Mouse (Mus musculus) layer of hippocampus, adult 9-11 months (tissue): Measurements from ENCODE around the gene Spats2.
"Not testable (repeated sequence)": the region's sequence is repeated elsewhere in the genome, so short reads cannot be mapped to it uniquely, and the experiment has no call there.

Source experiments
- DNase-seq: peaks from one replicate; pipeline ENCODE4 v3.0.0; 2022

Gene Spats2

DNA sequence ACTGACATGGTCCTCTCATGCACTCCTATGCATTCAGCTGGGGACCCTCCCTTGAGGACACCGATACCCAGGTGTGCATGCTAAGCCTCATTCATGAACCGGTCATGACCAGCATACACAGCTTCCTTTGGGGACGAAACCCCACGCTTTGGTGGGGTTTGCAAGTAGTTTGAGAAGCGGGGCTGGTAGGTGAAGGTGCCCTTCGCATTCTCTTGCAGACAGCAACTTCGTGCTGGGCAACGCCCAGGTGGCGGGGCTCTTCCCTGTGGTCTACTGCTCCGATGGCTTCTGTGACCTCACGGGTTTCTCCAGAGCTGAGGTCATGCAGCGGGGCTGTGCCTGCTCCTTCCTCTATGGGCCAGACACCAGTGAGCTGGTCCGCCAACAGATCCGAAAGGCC, 100.4 kb downstream of the Spats2 start:
- DNase-seq = no peak

- peak; percentile 65 for DNase-seq
Observed at GRCm38 (mm10) chr15:99231998-99232397, 106.3 kb downstream of the Spats2 start.

- DNase-seq = no peak
Observed at GRCm38 (mm10) chr15:99233719-99234118, 108.0 kb downstream of the Spats2 start.

- no peak for DNase-seq
Observed at GRCm38 (mm10) chr15:99234326-99235010, 108.8 kb downstream of the Spats2 start.

GRCm38 (mm10) chr15:99238006-99238405, 112.3 kb downstream of the Spats2 start:
- no peak for DNase-seq

- DNase-seq = no peak
Observed at GRCm38 (mm10) chr15:99240129-99240528, 114.4 kb downstream of the Spats2 start.

GRCm38 (mm10) chr15:99241249-99241648, 115.5 kb downstream of the Spats2 start:
- no peak for DNase-seq

- DNase-seq = no peak
Observed at GRCm38 (mm10) chr15:99242045-99242444, 116.3 kb downstream of the Spats2 start.

GRCm38 (mm10) chr15:99246736-99247135, 121.0 kb downstream of the Spats2 start:
- not testable (repeated sequence) for DNase-seq

DNA sequence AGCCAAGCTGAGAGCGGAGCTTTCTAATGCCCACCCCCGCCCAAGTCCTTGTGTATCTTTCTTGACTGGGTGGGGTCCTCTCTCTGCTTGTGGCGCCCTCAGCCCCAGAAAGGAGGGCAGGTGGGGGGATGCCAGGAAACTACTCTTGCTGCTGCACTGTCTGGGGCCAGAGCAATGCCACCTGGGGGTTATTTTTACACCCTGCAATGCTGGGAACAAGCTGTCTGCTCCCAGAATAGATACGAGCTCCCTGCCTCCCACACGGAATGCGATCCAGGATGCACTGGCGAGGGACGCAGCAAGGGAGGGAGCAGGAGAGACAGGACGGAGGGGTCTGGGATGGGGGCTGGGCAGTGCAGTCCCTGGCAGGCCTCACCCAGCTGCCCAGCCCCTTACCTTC, 123.3 kb downstream of the Spats2 start:
- peak; percentile 87 for DNase-seq

DNA sequence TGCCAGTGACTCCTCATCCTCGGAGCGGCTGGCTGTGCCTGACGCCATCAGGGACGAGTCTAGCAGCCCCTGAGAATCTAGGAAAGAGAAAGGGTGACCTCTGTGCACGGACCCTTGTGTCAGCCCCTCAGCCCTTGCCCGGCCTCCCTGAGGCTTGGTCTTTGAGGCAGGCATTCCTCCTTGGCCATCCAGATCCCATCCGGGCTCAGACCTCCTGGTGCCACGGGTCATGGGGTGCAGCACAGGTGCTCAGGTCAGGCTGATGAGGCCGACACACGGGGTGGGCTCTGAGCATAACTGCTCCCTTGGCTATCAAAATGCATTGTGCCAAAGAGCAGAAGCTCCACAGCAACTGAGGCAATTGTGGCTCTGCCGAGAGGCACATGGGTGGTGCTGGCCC, 124.2 kb downstream of the Spats2 start:
- no peak for DNase-seq

DNA sequence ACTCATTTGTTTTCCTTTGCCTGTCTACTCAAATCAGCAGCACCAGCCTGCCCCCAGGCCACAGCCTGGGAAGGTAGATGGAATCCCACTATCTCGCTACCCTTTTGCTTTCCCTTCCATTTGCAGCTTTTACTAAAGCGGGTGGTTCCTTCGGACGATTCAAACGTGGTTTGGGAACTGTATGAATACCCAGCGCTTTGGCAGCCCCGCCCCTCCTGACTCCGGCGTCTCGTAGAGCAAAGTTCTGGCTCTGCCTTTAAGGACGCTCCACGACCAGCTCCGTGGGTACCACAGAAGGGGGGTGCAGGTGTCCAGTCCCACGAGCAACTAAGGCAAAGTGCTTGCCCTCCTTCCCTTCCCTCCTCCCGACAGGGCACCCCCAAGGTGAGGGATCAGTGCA, 125.4 kb downstream of the Spats2 start:
- not testable (repeated sequence) for DNase-seq

- DNase-seq = peak; percentile 99
Observed at GRCm38 (mm10) chr15:99251626-99252380, 126.1 kb downstream of the Spats2 start, which contains the start of gene Mcrs1. TSS of gene Mcrs1 (minus strand) at chr15:99251961.

GRCm38 (mm10) chr15:99252381-99253174, 126.9 kb downstream of the Spats2 start:
- peak; percentile 60 for DNase-seq

GRCm38 (mm10) chr15:99253175-99253479, 127.4 kb downstream of the Spats2 start:
- not testable (repeated sequence) for DNase-seq

DNA sequence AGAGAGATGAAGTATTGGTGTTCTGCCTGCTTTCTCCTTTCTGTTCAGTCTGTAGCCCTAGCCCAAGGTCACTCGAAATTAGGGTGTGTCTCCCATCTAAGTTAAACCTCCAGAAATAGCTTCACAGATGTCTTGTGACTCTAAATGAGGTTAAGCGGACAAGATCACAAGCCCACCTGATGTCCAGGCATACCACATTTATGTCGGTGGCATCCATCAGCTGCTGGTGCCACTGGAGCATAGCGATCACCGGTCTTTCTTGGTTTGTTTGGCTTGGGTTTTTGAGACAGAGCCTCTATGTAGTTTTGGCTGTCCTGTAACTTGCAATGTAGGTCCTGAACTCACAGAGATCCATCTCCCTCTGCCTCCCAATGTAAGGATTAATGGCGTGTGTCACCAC, 128.1 kb downstream of the Spats2 start:
- DNase-seq = no peak

DNA sequence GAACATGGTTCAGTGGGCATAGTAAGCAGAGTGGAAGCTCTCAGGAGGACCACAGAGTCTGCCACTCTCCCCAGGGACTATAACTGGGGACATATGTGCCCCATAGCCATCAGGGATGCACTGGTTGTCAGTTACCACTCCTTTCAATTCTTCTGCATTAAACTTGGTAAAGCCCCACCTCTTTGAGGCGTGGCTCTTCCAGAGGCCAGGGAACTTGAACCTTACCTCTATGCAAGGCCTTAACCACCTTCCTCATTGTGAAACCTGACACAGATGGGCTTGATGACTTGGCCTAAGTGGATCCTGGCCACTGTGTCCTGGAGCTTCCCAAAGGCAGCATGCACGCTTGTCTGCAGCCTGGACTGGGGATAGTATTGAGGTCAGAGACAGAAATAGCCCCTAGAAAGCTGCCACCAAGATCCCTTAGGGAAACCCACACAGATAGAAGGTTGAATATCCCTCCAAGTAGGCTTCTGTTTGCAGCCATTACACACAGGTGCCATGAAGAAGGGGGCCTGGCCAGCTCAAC, 128.8 kb downstream of the Spats2 start:
- DNase-seq = no peak

DNA sequence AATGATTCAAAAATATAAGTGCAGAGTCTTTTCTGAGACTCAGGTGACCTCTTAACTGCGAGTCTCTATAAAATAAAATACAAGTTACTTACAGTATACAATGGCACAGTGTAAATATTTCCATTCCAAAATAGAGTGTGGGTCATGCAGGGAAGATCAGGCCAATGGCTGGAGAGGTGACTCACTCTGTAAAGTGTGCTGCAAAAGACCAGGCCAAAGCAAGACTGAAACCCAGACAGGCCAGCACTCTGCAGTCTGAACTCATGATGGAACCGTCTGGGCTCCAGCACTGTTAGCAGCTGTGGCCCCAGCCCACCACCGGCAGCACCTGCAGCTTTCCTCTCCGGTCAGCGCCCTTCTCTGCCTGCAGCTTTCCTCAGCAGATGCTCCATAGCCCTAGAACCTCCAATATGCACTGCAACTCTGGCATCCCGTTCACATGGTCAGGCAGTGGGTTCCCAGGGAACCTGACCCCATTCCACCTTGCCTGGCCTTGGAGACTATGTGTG, 129.6 kb downstream of the Spats2 start:
- no peak for DNase-seq

DNA sequence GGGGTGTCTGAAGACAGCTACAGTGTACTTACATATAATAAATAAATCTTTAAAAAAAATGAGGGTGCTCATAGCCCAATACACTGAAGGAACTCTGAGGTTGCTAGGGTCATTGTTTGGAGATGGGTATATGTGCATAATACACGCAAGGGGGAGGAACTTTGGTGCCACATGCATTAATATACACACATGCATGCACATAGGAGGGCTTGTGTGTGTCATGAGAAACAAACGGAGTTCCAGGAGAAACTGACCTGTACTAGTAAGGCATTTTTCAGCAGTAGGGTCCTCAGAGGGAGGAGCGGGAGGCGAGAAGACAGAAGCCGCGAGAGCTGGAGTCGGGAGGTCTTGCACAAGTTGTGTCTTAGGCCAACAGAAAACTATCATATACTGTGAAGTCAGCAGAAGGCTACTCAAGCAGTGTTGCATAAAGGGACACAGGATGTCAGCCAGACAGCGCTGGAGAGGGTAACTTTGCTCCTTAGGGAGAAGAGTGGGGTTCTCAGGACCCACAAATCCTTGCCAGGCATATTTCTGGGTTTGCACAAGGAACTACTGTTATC, 133.5 kb downstream of the Spats2 start:
- DNase-seq = no peak

GRCm38 (mm10) chr15:99259730-99260252, 134.1 kb downstream of the Spats2 start:
- peak; percentile 77 for DNase-seq

DNA sequence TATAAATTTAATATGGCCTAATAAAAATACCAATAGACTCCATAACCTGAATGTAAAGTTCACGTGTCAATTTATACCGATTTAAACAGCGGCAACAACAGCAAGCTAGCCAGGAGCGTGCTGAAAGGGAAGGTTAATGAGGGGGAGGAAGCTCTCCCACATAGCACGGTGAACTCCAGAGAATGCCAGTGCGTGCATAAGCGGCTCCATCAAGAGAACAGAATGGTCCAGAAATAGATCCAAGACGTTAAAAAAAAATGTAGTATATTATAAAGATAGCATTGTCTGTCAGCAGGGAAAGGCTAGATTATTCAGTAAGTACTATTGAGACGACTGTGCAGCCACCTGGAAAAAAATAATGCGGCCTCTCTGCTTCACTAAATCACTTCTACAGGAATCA, 137.0 kb downstream of the Spats2 start:
- DNase-seq = no peak
